In genomic region chrX:155215501-155216248, GRCm38 (mm10) we compare ENCODE assay signal across 7 mouse cellular contexts. TPM values are rescaled to one million over a fixed set of nuclear protein-coding genes. Genes with fewer than 3 reads are reported as not detected.
DNase-seq lines count a peak whose midpoint lies in the region; ATAC-seq and TF ChIP-seq lines count a peak whose summit lies in the region.

No protein-coding gene starts in this region.

- no peaks in the 10 kb centered on the region for H3K4me1 ChIP-seq in ES-E14 (ENCODE audit: control insufficient read depth in 2 of 2, insufficient read depth in 2 of 2, low read length in 2 of 2, poor library complexity in 1 of 2)
- H3K4me1 ChIP-seq in embryonic facial prominence, embryonic 14.5 days (ENCODE audit: control insufficient read depth, insufficient read depth, low read length) = no peaks in the 10 kb centered on the region
- no peaks in the 10 kb centered on the region for H3K4me1 ChIP-seq in heart, embryonic 14.5 days (ENCODE audit: control insufficient read depth in 2 of 2, insufficient read depth in 2 of 2, low read length in 2 of 2)
- H3K4me1 ChIP-seq in kidney, embryonic 16.5 days (ENCODE audit: insufficient read depth, low read length) = no peaks in the 10 kb centered on the region
- no peaks in the 10 kb centered on the region; the same call in 1 of the 2 replicates for H3K4me1 ChIP-seq in spleen, adult 2 months (ENCODE audit: control insufficient read depth, insufficient read depth, insufficient read length)

- no peaks in the 10 kb centered on the region for H3K27me3 ChIP-seq in embryonic facial prominence, embryonic 14.5 days (replicated peaks; ENCODE audit: control insufficient read depth, insufficient read depth, low read length)
- no peaks in the 10 kb centered on the region for H3K27me3 ChIP-seq in heart, embryonic 14.5 days (ENCODE audit: control insufficient read depth, insufficient read depth, low read length)
- H3K27me3 ChIP-seq in kidney, embryonic 16.5 days (ENCODE audit: insufficient read depth, low read length) = no peaks in the 10 kb centered on the region
- no peaks in the 10 kb centered on the region for H3K27me3 ChIP-seq in spleen, adult 2 months (ENCODE audit: control insufficient read depth, insufficient read depth, low read length)

- H3K4me2 ChIP-seq in embryonic facial prominence, embryonic 14.5 days (ENCODE audit: low read depth, low read length) = peak overlapping the region; percentile 60
- peak overlapping the region; percentile 57 for H3K4me2 ChIP-seq in heart, embryonic 14.5 days (ENCODE audit: low read length)
- peak overlapping the region; percentile 51 for H3K4me2 ChIP-seq in kidney, embryonic 16.5 days (replicated peaks; ENCODE audit: low read depth, low read length)

- ATAC-seq in embryonic facial prominence, embryonic 14.5 days (ENCODE audit: low read depth) = peak; percentile 53
- ATAC-seq in heart, embryonic 14.5 days (ENCODE audit: insufficient number of reproducible peaks, insufficient read depth, low FRiP score, low read depth) = peak; percentile 65
- peak; percentile 82 for ATAC-seq in kidney, embryonic 16.5 days (ENCODE audit: low FRiP score, low TSS enrichment)

- no peak for TF ChIP-seq CTCF in spleen, adult 2 months (IDR thresholded peaks at IDR 0.05; ENCODE audit: extremely low read depth, insufficient read depth, insufficient read length, insufficient replicate concordance)

- TF ChIP-seq POLR2A in spleen, adult 2 months (IDR thresholded peaks at IDR 0.05; ENCODE audit: low read depth, low read length) = no peak

- in situ Hi-C loops in ES-E14 (cut with MboI; ENCODE audit: low sequenced_read_pairs in 2 of 2, unreplicated experiment in 2 of 2) = no loop called here

- H3K27ac ChIP-seq in ES-E14 (ENCODE audit: insufficient read depth, low read depth, low read length, poor library complexity, severe bottlenecking) = peak overlapping the region; percentile 79; the same call in 1 of the 2 replicates
- peak overlapping the region; percentile 6; the same call in 1 of the 2 replicates for H3K27ac ChIP-seq in embryonic facial prominence, embryonic 14.5 days (replicated peaks; ENCODE audit: low read depth, low read length)
- peak overlapping the region; percentile 77 to 82 for H3K27ac ChIP-seq in heart, embryonic 14.5 days (replicated peaks in 1 of 2; ENCODE audit: control insufficient read depth in 1 of 2, insufficient read depth in 1 of 2, low read depth in 2 of 2, low read length in 2 of 2)
- H3K27ac ChIP-seq in kidney, embryonic 16.5 days (ENCODE audit: low read length) = peak overlapping the region; percentile 68
- peak overlapping the region; percentile 98 for H3K27ac ChIP-seq in spleen, adult 2 months (ENCODE audit: insufficient read depth, low read length)

- WGBS in embryonic facial prominence, embryonic 14.5 days = 30% methylated on average over 18 of the region's 24 CpGs
- WGBS in heart, embryonic 14.5 days = 24% methylated on average over 23 of the region's 24 CpGs
- WGBS in kidney, embryonic 16.5 days = 27% methylated on average over 22 of the region's 24 CpGs
- WGBS in spleen, adult 2 months = 34% methylated on average over 24 of the region's 24 CpGs

- peak overlapping the region; percentile 90 to 92 for H3K4me3 ChIP-seq in ES-E14 (ENCODE audit: insufficient read depth in 1 of 2, low read depth in 1 of 2, low read length in 2 of 2, poor library complexity in 1 of 2, severe bottlenecking in 1 of 2)
- peak overlapping the region; percentile 50 for H3K4me3 ChIP-seq in embryonic facial prominence, embryonic 14.5 days (ENCODE audit: low read depth, low read length)
- H3K4me3 ChIP-seq in heart, embryonic 14.5 days (ENCODE audit: control insufficient read depth in 1 of 2, insufficient read depth in 1 of 2, low read depth in 1 of 2, low read length in 2 of 2) = peak overlapping the region; percentile 55 to 88
- H3K4me3 ChIP-seq in kidney, embryonic 16.5 days (ENCODE audit: low read length) = peak overlapping the region; percentile 51
- peak overlapping the region; percentile 82 for H3K4me3 ChIP-seq in spleen, adult 2 months (ENCODE audit: extremely low read depth, insufficient read depth, insufficient read length)

- H3K9me3 ChIP-seq in ES-E14 (ENCODE audit: control insufficient read depth, insufficient read depth, low read depth, low read length) = no peaks in the 10 kb centered on the region
- no peaks in the 10 kb centered on the region for H3K9me3 ChIP-seq in embryonic facial prominence, embryonic 14.5 days (ENCODE audit: control insufficient read depth, low read length)
- H3K9me3 ChIP-seq in heart, embryonic 14.5 days (ENCODE audit: control insufficient read depth, low read length) = no peaks in the 10 kb centered on the region
- no peaks in the 10 kb centered on the region for H3K9me3 ChIP-seq in kidney, embryonic 16.5 days (ENCODE audit: low read length)

- DNase-seq in ES-E14 (ENCODE audit: low read depth, low spot score) = no peak
- DNase-seq in adrenal gland, postnatal 14 days = peak; percentile 51
- no peak for DNase-seq in embryonic facial prominence, embryonic 14.5 days (ENCODE audit: low spot score)
- DNase-seq in lung, postnatal 4 days = peak; percentile 31 to 44
- DNase-seq in spleen, adult 2 months (ENCODE audit: low read depth in 1 of 2, low spot score in 2 of 2) = peak in 1 of 2 experiments; percentile 6

- H3K9ac ChIP-seq in ES-E14 (ENCODE audit: insufficient read depth, low read depth, low read length, poor library complexity, severe bottlenecking) = peak overlapping the region; percentile 87
- H3K9ac ChIP-seq in embryonic facial prominence, embryonic 14.5 days (ENCODE audit: low read depth, low read length) = peak overlapping the region; percentile 67
- H3K9ac ChIP-seq in heart, embryonic 14.5 days (ENCODE audit: low read length) = peak overlapping the region; percentile 78
- peak overlapping the region; percentile 60 for H3K9ac ChIP-seq in kidney, embryonic 16.5 days (replicated peaks; ENCODE audit: low read length)

- H3K36me3 ChIP-seq in ES-E14 (ENCODE audit: control insufficient read depth, insufficient read depth, low read length, poor library complexity, severe bottlenecking) = peaks cover 2% of the 10 kb centered on the region; the same call in 1 of the 2 replicates
- H3K36me3 ChIP-seq in embryonic facial prominence, embryonic 14.5 days (ENCODE audit: control insufficient read depth, insufficient read depth, low read length) = no peaks in the 10 kb centered on the region
- 0 out of 2 replicates have a peak, but pooled peaks cover 3% of the 10 kb centered on the region for H3K36me3 ChIP-seq in heart, embryonic 14.5 days (ENCODE audit: control insufficient read depth, insufficient read depth, low read length)
- H3K36me3 ChIP-seq in kidney, embryonic 16.5 days (ENCODE audit: insufficient read depth, low read length) = no peaks in the 10 kb centered on the region
- H3K36me3 ChIP-seq in spleen, adult 2 months (ENCODE audit: control insufficient read depth, insufficient read depth, low read length) = peaks cover 1% of the 10 kb centered on the region; the same call in 1 of the 2 replicates

TF ChIP-seq in ES-E14, 5 proteins besides CTCF, POLR2A, EP300 and RAD21:
- TF ChIP-seq HCFC1 (IDR thresholded peaks at IDR 0.05; ENCODE audit: borderline replicate concordance, insufficient read depth, low read length) (no peak), ZC3H11A (IDR thresholded peaks at IDR 0.05; ENCODE audit: borderline replicate concordance, low read depth, low read length) (no peak), MAFK (IDR thresholded peaks at IDR 0.05; ENCODE audit: insufficient read depth, low read depth, low read length) (no peak)
TF ChIP-seq in ES-E14: peak in this region for 0.

RNA-seq across cellular contexts. Expression of gene Sat1, which starts 0.6 kb away (rescaled TPM):
- 50.5 and 111 TPM in 2 replicates for total RNA-seq in ES-E14 (2012; rRNA removed)
- total RNA-seq in adrenal gland, postnatal 14 days (2021) = 135 and 163 TPM in 2 replicates
- 148 TPM in 2 replicates for polyA plus RNA-seq in embryonic facial prominence, embryonic 14.5 days (2014; fragmentation: Nextera tagmentation; extraction: Ambion mirVana)
- 132 and 137 TPM in 2 replicates for polyA plus RNA-seq in heart, embryonic 14.5 days (2014; fragmentation: Nextera tagmentation; extraction: Ambion mirVana)
- 207 and 217 TPM in 2 replicates for polyA plus RNA-seq in kidney, embryonic 16.5 days (2015; fragmentation: Nextera tagmentation; extraction: Ambion mirVana)
- polyA plus RNA-seq in spleen, adult 2 months (2012; rRNA removed) = 35.3 and 39.7 TPM in 2 replicates

RNA-seq across cellular contexts. Expression of gene Acot9, which starts 46.6 kb away (rescaled TPM):
- total RNA-seq in ES-E14 (2012; rRNA removed) = 44.2 and 60.4 TPM in 2 replicates
- 50.9 and 53.6 TPM in 2 replicates for total RNA-seq in adrenal gland, postnatal 14 days (2021)
- polyA plus RNA-seq in embryonic facial prominence, embryonic 14.5 days (2014; fragmentation: Nextera tagmentation; extraction: Ambion mirVana) = 52.2 and 55.1 TPM in 2 replicates
- polyA plus RNA-seq in heart, embryonic 14.5 days (2014; fragmentation: Nextera tagmentation; extraction: Ambion mirVana) = 42.0 and 44.9 TPM in 2 replicates
- 38.4 and 43.5 TPM in 2 replicates for polyA plus RNA-seq in kidney, embryonic 16.5 days (2015; fragmentation: Nextera tagmentation; extraction: Ambion mirVana)
- polyA plus RNA-seq in spleen, adult 2 months (2012; rRNA removed) = 6.3 and 6.9 TPM in 2 replicates

Comparison
In these comparisons a context has a peak if more than half of its experiments do, and no peak if none do; other contexts are left out.
1. DNase-seq: peak in adrenal gland, postnatal 14 days (single experiment) and lung, postnatal 4 days (2 of 2); none in ES-E14 (single experiment) and embryonic facial prominence, embryonic 14.5 days (single experiment).
2. H3K27ac ChIP-seq: peak in every context shown above with its lines; median percentile 98 in spleen, adult 2 months; 80 in heart, embryonic 14.5 days; 79 in ES-E14; 68 in kidney, embryonic 16.5 days; 6 in embryonic facial prominence, embryonic 14.5 days.
3. Peak in every context shown above with its lines, with median percentiles within 50 percentile points of each other: H3K4me3 ChIP-seq, H3K9ac ChIP-seq, ATAC-seq and H3K4me2 ChIP-seq.